Mouse (Mus musculus) neutrophil, adult 83 days (primary cell): ENCODE measurements around the gene Gapvd1. TPM values are rescaled to one million over a fixed set of nuclear protein-coding genes. Genes with fewer than 3 reads are reported as not detected.

ENCODE experiments used
- total RNA-seq, 2 experiments: library from RNA; stranded (reverse); gene quantifications; one replicate each; pipeline ENCODE4 v1.2.4; 2023

Gene Gapvd1
- 10 to 100 TPM; 87.3 to 91.3 TPM for total RNA-seq

DNA sequence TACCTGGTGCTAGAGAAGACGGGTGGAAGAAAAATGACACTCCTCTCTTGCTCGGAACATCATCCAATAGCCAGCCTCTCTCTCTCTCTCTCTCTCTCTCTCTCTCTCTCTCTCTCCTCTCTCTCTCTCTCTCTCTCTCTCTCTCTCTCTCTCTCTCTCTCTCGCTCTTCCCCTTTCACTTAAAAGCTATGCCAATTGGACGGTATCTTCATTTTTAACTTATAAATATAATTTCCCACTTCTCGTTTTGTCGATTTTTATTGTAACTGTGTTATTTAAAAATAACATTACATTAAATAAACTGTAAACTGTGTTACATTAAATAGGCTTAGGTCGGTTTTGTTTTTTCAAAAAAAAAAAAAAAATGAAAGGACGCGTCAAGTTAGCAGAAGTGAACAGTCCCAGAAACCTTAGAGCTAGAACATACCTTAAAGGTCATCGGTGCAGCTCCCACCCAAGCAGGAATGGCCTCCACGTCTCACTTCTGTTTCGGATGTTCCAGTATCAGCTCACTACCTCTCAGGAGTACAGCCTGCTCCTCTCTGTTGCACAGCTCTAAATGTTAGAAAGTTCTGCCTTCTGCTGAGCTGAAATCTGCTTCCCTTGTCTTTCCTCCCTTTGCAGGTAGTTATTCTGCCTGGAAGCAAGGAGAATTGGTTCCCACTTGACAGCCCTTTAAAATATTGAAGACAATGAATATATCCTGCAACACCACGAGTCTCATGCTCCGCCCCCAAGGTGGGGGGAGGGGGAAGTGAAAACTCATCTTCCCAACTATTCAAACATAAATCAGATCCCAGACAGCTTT, at the start of gene Gapvd1:
Gene Gapvd1, minus strand, starts transcription at position 682 of the 808 bp plus-strand sequence.

DNA sequence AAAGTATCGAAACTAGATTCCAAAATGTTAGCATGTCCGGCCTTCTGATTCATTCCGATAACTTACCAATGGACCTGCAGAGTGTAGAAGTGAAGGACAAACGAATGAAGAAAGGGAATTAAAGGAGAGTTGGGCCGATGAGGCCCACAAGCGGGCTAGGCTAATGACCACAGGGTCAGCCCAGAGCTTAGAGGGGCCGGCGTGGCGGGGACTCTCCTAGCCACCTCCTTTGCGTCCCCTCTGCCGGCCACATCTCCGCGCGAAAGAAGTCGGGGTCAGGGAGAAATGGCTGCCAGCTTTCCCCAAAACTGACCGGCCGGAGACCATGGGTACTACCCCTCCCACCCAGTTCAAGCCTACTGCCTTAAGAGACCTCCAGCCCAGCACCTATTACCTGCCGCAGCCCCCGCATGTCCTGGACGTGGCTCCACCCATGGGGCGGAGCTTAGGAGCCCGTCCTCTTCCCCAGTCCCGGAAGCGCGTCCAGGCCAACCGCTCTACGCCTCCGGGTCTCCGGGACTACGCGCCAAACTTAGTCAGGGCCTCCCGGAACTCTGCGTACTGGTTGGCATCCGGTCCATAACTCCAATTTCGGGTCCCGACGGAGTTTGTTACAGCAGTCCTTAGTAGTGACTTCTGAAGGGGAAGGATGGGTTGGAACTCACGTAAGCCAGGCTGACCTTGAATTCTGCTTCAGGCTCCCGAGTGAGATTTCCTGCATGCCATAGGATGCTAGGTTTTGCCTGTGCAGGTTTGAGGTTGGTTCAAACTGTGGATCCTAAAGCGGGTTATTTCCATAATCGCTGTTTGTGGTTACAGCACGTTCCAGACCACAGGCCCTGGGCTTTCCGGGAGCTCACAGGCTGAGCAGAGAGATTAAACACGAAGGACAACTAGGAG, 44.6 kb upstream of the Gapvd1 start, which contains the start of gene Rabepk:
Gene Rabepk, minus strand, starts transcription at position 556 of the 900 bp plus-strand sequence.

DNA sequence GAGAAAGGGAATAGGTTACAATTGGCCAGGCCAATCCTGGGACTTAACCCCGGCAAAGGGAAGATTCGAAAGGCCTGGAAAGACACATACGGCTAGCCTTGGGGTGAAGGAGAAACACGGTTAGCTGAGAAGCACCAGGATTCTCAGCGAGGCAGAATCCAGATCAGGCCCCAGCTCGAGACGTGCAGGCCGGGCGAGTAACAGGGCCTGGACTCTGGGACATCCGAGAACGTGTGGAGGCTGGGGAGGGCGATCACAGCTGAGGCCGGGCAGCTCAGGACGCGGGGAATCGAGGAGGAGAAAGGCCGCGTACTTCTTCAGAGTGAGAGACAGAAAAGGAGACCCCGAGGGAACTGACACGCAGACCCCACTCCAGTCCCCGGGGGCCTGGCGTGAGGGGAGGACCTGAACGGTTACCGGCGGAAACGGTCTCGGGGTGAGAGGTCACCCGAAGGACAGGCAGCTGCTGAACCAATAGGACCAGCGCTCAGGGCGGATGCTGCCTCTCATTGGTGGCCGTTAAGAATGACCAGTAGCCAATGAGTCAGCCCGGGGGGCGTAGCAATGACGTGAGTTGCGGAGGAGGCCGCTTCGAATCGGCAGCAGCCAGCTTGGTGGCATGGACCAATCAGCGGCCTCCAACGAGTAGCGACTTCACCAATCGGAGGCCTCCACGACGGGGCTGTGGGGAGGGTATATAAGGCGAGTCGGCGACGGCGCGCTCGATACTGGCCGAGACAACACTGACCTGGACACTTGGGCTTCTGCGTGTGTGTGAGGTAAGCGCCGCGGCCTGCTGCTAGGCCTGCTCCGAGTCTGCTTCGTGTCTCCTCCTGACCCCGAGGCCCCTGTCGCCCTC, 16.6 kb upstream of the Gapvd1 start, which contains the start of gene Hspa5:
Gene Hspa5, plus strand, starts transcription at position 603 of the 859 bp plus-strand sequence.

Other genes with a start within 250 kb of the Gapvd1 start
- 100 to 1,000 TPM; 731 to 950 TPM for gene Hspa5, start 16.7 kb upstream of the Gapvd1 start, total RNA-seq
- 10 to 100 TPM in 1 of 2 experiments, 1 to 10 TPM in 1; 8.3 to 11.7 TPM for gene Rabepk, start 44.7 kb upstream of the Gapvd1 start, total RNA-seq
- 10 to 100 TPM; 82.5 to 92.0 TPM for gene Fbxw2, start 71.1 kb upstream of the Gapvd1 start, total RNA-seq
- gene Gm34653, start 77.8 kb upstream of the Gapvd1 start, total RNA-seq = not detected
- gene Cutal, start 119.2 kb upstream of the Gapvd1 start, total RNA-seq = not detected
- gene Psmd5, start 119.7 kb upstream of the Gapvd1 start, total RNA-seq = 10 to 100 TPM; 20.9 to 24.5 TPM
- 10 to 100 TPM in 1 of 2 experiments, 1 to 10 TPM in 1; 9.1 to 13.4 TPM for gene Phf19, start 158.8 kb upstream of the Gapvd1 start, total RNA-seq
- gene Traf1, start 206.5 kb upstream of the Gapvd1 start, total RNA-seq = 1 to 10 TPM; 3.0 to 3.3 TPM